In genomic region chr2:92723618-92724263, GRCm38 (mm10) we compare ENCODE assay signal across 18 mouse cellular contexts.
DNase-seq lines count a peak whose midpoint lies in the region; ATAC-seq lines count a peak whose summit lies in the region.
"Had no signal": no experiment of that assay in that cellular context is flagged by ENCODE, and none has a peak within 500 bp of the region (broad histone marks: within the 10 kb centered on the region; RNA-seq: fewer than 3 reads in every experiment).

No protein-coding gene starts in this region.

- H3K9me3 ChIP-seq in forebrain, embryonic 15.5 days, result no peaks in the 10 kb centered on the region
- H3K9me3 ChIP-seq in midbrain, embryonic 14.5 days (ENCODE audit: control insufficient read depth, low read length), result no peaks in the 10 kb centered on the region
- H3K9me3 ChIP-seq: liver, embryonic 15.5 days had no signal

- no peak overlapping the region for H3K9ac ChIP-seq in forebrain, embryonic 15.5 days (replicated peaks)
- H3K9ac ChIP-seq in midbrain, embryonic 14.5 days (replicated peaks; ENCODE audit: low read length), result no peak overlapping the region
- H3K9ac ChIP-seq: liver, embryonic 15.5 days had no signal

- 44% methylated on average over 9 of the region's 9 CpGs for WGBS in forebrain, embryonic 15.5 days
- 27% methylated on average over 9 of the region's 9 CpGs for WGBS in midbrain, embryonic 14.5 days

- peaks cover 8% of the 10 kb centered on the region for H3K4me1 ChIP-seq in forebrain, embryonic 15.5 days
- H3K4me1 ChIP-seq in midbrain, embryonic 14.5 days (ENCODE audit: control insufficient read depth, insufficient read depth, low read length), result peaks cover 25% of the 10 kb centered on the region
- H3K4me1 ChIP-seq: liver, embryonic 15.5 days had no signal

- H3K36me3 ChIP-seq in forebrain, embryonic 15.5 days, result no peaks in the 10 kb centered on the region
- no peaks in the 10 kb centered on the region for H3K36me3 ChIP-seq in midbrain, embryonic 14.5 days (ENCODE audit: control insufficient read depth, insufficient read depth, low read length)
- H3K36me3 ChIP-seq: liver, embryonic 15.5 days had no signal

- no peak overlapping the region for H3K4me3 ChIP-seq in forebrain, embryonic 15.5 days
- no peak overlapping the region for H3K4me3 ChIP-seq in midbrain, embryonic 14.5 days (replicated peaks; ENCODE audit: low read depth, low read length)
- H3K4me3 ChIP-seq: liver, embryonic 15.5 days; myocyte had no signal

- no peak overlapping the region for H3K4me2 ChIP-seq in forebrain, embryonic 15.5 days (replicated peaks)
- H3K4me2 ChIP-seq in midbrain, embryonic 14.5 days (ENCODE audit: low read length), result no peak overlapping the region
- H3K4me2 ChIP-seq: liver, embryonic 15.5 days had no signal

- H3K27ac ChIP-seq in forebrain, embryonic 15.5 days (replicated peaks), result peak overlapping the region; percentile 64
- H3K27ac ChIP-seq in midbrain, embryonic 14.5 days (replicated peaks; ENCODE audit: low read depth, low read length), result peak overlapping the region; percentile 77
- H3K27ac ChIP-seq: liver, embryonic 15.5 days had no signal

- peak; percentile 73; the same call in 1 of the 2 replicates for ATAC-seq in forebrain, embryonic 15.5 days (replicated peaks)
- ATAC-seq in midbrain, embryonic 14.5 days (ENCODE audit: low FRiP score, low TSS enrichment), result peak; percentile 37; the same call in 1 of the 2 replicates
- ATAC-seq: activated CD4-positive, CD25-positive, alpha-beta regulatory T cell, adult 4 months; lung, postnatal 0 days had no signal

- intact Hi-C loops in left cerebral cortex, postnatal 4 days (cut with DNase I), result no loop called here

- no peaks in the 10 kb centered on the region for H3K27me3 ChIP-seq in forebrain, embryonic 15.5 days
- H3K27me3 ChIP-seq in midbrain, embryonic 14.5 days (ENCODE audit: control insufficient read depth, insufficient read depth, low read length), result no peaks in the 10 kb centered on the region
- H3K27me3 ChIP-seq: liver, embryonic 15.5 days had no signal

- DNase-seq in left cerebral cortex, postnatal 4 days, result peak; percentile 34
- DNase-seq in left cerebral cortex, adult 8-10 months (ENCODE audit: low spot score in 2 of 2), result no peak
- DNase-seq in midbrain, embryonic 14.5 days, result peak; percentile 71
- peak; percentile 13 for DNase-seq in retina, postnatal 7 days (ENCODE audit: low read depth, low spot score)
- DNase-seq in kidney, adult 9 months, result no peak
- no peak for DNase-seq in testis, postnatal 14 days (ENCODE audit: low spot score)
- DNase-seq: adrenal gland, postnatal 25 days; cerebellum, adult 9-10 months; kidney, adult 2 months; kidney, postnatal 25 days; layer of hippocampus, adult 9-11 months; right cerebral cortex, postnatal 4 days; thymus, postnatal 4 days had no signal

Comparison
In these comparisons a context has a peak if more than half of its experiments do, and no peak if none do; other contexts are left out.
1. DNase-seq: peak in left cerebral cortex, postnatal 4 days (single experiment), midbrain, embryonic 14.5 days (single experiment) and retina, postnatal 7 days (single experiment); none in left cerebral cortex, adult 8-10 months (0 of 2), kidney, adult 9 months (single experiment) and testis, postnatal 14 days (single experiment).